Mouse (Mus musculus) layer of hippocampus, adult 8-10 months (tissue): ENCODE measurements around the gene Glud1. TPM values are rescaled to one million over a fixed set of nuclear protein-coding genes. Genes with fewer than 3 reads are reported as not detected.
"Not testable (repeated sequence)": the region's sequence is repeated elsewhere in the genome, so short reads cannot be mapped to it uniquely, and the experiment has no call there.

Source experiments
- DNase-seq, 2 experiments: peaks; one replicate each; pipeline ENCODE4 v3.0.0; 2022; ENCODE audit warnings: low spot score in 2 of 2
- total RNA-seq, 4 experiments: library from RNA; stranded (reverse); gene quantifications; 2 replicates each; pipeline ENCODE4 v1.2.4; 2022

Gene Glud1
- total RNA-seq, 4 experiments from 2014 or later: 294 to 321 (median 311) TPM

GRCm38 (mm10) chr14:34311691-34312090 lies 1.2 kb downstream of the Glud1 start:
- DNase-seq: no peak

- DNase-seq: no peak
Measured at GRCm38 (mm10) chr14:34312339-34313048, 2.0 kb downstream of the Glud1 start.

- DNase-seq: no peak
Measured at GRCm38 (mm10) chr14:34313612-34314011, 3.1 kb downstream of the Glud1 start.

GRCm38 (mm10) chr14:34314383-34314782 lies 3.9 kb downstream of the Glud1 start:
- not testable (repeated sequence) for DNase-seq

- no peak for DNase-seq
Measured at GRCm38 (mm10) chr14:34314796-34315195, 4.3 kb downstream of the Glud1 start.

- no peak for DNase-seq
Measured at GRCm38 (mm10) chr14:34316346-34316745, 5.8 kb downstream of the Glud1 start.

- no peak for DNase-seq
Measured at GRCm38 (mm10) chr14:34317431-34317830, 6.9 kb downstream of the Glud1 start.

GRCm38 (mm10) chr14:34318113-34318512 lies 7.6 kb downstream of the Glud1 start:
- no peak for DNase-seq

- DNase-seq: no peak
Measured at GRCm38 (mm10) chr14:34323576-34324085, 13.1 kb downstream of the Glud1 start.

- DNase-seq: no peak
Measured at GRCm38 (mm10) chr14:34326606-34327005, 16.1 kb downstream of the Glud1 start.

GRCm38 (mm10) chr14:34327618-34328017 lies 17.1 kb downstream of the Glud1 start:
- DNase-seq: no peak

- DNase-seq: no peak
Measured at GRCm38 (mm10) chr14:34330657-34331158, 20.2 kb downstream of the Glud1 start.

- peak; percentile 54 to 59 for DNase-seq
Measured at GRCm38 (mm10) chr14:34331886-34332285, 21.4 kb downstream of the Glud1 start.

- DNase-seq: peak; percentile 55 to 77
Measured at GRCm38 (mm10) chr14:34332476-34332875, 21.9 kb downstream of the Glud1 start.

GRCm38 (mm10) chr14:34339446-34339845 lies 28.9 kb downstream of the Glud1 start:
- DNase-seq: no peak

GRCm38 (mm10) chr14:34341993-34342392 lies 31.5 kb downstream of the Glud1 start:
- DNase-seq: no peak

GRCm38 (mm10) chr14:34343078-34343477 lies 32.6 kb downstream of the Glud1 start:
- no peak for DNase-seq

- no peak for DNase-seq
Measured at GRCm38 (mm10) chr14:34344361-34344760, 33.8 kb downstream of the Glud1 start.

GRCm38 (mm10) chr14:34345771-34346566 lies 35.4 kb downstream of the Glud1 start:
- no peak for DNase-seq

- no peak for DNase-seq
Measured at GRCm38 (mm10) chr14:34347084-34347483, 36.6 kb downstream of the Glud1 start.

GRCm38 (mm10) chr14:34348301-34348700 lies 37.8 kb downstream of the Glud1 start:
- DNase-seq: no peak

- no peak for DNase-seq
Measured at GRCm38 (mm10) chr14:34349007-34349406, 38.5 kb downstream of the Glud1 start.
